Mouse (Mus musculus) left cerebral cortex, postnatal 14 days (tissue): ENCODE measurements around the gene Fem1a. TPM values are rescaled to one million over a fixed set of nuclear protein-coding genes. Genes with fewer than 3 reads are reported as not detected.
"Not testable (repeated sequence)": the region's sequence is repeated elsewhere in the genome, so short reads cannot be mapped to it uniquely, and the experiment has no call there.

Experiments
- DNase-seq, 2 experiments: peaks; one replicate each; pipeline ENCODE4 v3.0.0; 2021 to 2022; ENCODE audit warnings: low spot score in 2 of 2, mixed read lengths in 1 of 2
- intact Hi-C: fragments of 180-260 bp; cut with DNase I; formaldehyde crosslinking; loops from one replicate; pipeline ENCODE4 v1.15.1; 2025
- total RNA-seq, 2 experiments: library from RNA; stranded (reverse); gene quantifications; 2 replicates each; pipeline ENCODE4 v1.2.3; 2021

The Fem1a gene
- total RNA-seq, 2 experiments from 2014 or later = 39.1 to 41.0 TPM

GRCm38 (mm10) chr17:56251136-56251829, 5.3 kb upstream of the Fem1a start:
- DNase-seq = peak; percentile 75 to 84
- intact Hi-C loops = loop anchor here (5.0 kb wide), 3 partner anchors 34 to 119 kb away; partner anchors contain the start of gene Dpp9

DNA sequence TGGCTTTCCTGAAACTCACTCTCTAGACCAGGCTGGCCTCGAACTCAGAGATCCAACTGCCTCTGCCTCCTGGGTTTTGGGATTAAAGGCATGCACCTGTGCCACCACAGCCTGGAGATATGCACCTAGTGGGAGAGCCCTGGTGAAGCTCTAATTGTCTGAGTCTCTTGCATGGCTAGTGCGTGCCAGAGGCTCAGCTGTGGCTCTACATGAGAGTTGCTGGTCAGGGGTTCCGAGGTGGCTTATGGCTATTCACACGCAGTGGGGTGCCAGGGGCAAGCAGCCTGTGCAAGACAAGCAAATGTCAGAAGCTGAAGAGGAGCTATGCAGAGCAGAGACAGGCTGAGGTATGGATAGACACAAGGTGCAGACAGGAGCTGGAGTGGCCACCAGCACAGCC, 1.9 kb upstream of the Fem1a start:
- no peak for DNase-seq
- intact Hi-C loops = loop anchor here (5.0 kb wide), 3 partner anchors 37 to 122 kb away; partner anchors contain the start of gene Dpp9

- DNase-seq = peak; percentile 64 to 73
- intact Hi-C loops = no loop called here
Measured at GRCm38 (mm10) chr17:56255429-56255828, 1.2 kb upstream of the Fem1a start.

- intact Hi-C loops = no loop called here
- DNase-seq = peak; percentile 99 to 100
Measured at GRCm38 (mm10) chr17:56255863-56256238, 759 bp upstream of the Fem1a start.

- no peak for DNase-seq
- intact Hi-C loops = no loop called here
Measured at GRCm38 (mm10) chr17:56257181-56257894, 728 bp downstream of the Fem1a start.

- DNase-seq, intact Hi-C loops: not testable (repeated sequence)
Measured at GRCm38 (mm10) chr17:56258269-56258668, 1.7 kb downstream of the Fem1a start.

GRCm38 (mm10) chr17:56258812-56259211, 2.2 kb downstream of the Fem1a start:
- intact Hi-C loops, DNase-seq: not testable (repeated sequence)

GRCm38 (mm10) chr17:56259301-56260037, 2.9 kb downstream of the Fem1a start:
- intact Hi-C loops = no loop called here
- no peak for DNase-seq

GRCm38 (mm10) chr17:56261166-56261565, 4.6 kb downstream of the Fem1a start:
- DNase-seq = no peak
- intact Hi-C loops = no loop called here

DNA sequence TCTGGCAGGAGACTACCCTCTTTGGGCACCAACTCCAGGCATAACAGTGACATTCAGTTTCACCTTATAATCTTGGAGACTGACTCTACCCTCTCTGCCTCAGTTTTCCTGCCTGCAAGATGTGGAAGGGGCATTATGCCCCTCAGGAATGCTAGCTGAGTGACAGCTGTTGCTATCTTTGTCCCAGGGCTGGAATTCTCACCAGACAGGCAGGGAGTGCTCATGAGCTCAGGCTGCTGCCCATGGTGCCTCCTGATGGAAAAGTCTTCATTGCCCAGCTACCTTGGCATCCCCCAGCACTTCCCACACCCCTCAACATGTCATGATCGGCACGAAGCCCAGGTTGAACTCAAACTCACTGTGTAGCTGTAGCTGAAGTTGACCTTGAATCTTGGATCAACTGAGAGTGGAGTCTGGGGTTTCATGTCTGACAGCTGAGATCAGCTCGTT, 6.1 kb downstream of the Fem1a start:
- intact Hi-C loops = no loop called here
- DNase-seq = no peak

DNA sequence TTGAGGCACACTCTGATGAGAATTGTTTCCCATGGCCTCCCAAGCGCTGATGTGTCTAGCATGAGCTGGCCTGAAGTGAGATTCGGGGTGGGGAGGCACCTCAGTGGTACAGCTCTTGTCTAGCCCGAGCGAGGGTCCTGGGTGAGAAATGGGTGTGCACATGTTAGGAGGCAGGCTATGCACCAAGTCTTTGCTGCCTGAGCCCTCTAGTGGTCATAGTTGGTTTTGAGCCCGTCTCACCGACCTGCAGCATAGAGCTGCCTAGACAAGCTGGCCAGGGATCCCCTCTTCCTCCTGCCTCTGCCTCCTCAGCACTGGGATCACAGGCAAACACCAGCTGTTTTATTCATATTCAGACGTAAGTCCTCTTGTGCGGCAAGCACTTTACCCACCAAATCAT, 7.4 kb downstream of the Fem1a start:
- intact Hi-C loops = no loop called here
- peak; percentile 86 to 87 for DNase-seq

- intact Hi-C loops = no loop called here
- DNase-seq = no peak
Measured at GRCm38 (mm10) chr17:56265011-56265410, 8.4 kb downstream of the Fem1a start.

GRCm38 (mm10) chr17:56265869-56266268, 9.3 kb downstream of the Fem1a start:
- no peak for DNase-seq
- intact Hi-C loops = no loop called here

DNA sequence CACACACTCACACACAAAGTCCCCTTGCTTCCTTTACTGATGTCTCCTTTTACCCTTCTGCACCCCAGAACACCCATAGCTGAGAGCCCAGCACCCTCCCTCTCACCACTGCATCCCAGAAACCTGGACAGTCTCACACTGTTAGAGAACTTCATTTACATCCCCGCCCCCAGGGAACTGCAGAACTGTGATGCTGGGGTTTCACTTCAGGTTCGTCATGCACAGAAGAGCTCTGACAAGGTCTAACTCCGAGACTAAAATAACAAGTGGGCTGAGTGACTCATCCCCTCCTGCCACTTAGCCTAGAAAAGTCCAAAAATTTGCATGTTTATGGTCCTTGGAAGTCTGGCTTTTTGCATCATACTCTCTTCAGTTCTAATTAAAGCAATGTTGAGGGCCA, 9.7 kb downstream of the Fem1a start:
- intact Hi-C loops = no loop called here
- DNase-seq = peak; percentile 73 to 87

DNA sequence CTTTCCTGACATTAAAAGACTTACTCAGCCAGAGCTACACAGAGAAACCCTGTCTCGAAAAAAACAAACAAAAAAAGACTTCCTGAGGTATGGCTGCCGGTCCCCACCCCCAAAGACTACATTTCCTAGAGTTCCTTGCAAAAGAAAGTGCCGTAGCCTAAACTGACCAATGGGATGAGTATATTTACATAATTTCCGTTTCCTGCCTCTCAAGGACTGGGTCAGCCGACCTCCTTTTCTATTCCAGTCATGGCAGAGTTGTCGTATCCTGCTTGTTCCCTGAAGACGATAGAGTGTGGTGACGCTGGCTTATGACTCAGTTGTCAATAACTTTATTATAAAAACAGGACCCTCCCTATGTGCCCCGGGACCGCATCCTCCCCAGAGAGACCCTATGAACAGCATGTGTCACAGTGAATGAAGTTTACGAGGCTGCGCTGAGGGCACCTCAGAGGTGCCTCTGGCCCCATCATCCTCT, 12.6 kb downstream of the Fem1a start:
- DNase-seq = peak; percentile 75 to 89
- intact Hi-C loops = no loop called here

DNA sequence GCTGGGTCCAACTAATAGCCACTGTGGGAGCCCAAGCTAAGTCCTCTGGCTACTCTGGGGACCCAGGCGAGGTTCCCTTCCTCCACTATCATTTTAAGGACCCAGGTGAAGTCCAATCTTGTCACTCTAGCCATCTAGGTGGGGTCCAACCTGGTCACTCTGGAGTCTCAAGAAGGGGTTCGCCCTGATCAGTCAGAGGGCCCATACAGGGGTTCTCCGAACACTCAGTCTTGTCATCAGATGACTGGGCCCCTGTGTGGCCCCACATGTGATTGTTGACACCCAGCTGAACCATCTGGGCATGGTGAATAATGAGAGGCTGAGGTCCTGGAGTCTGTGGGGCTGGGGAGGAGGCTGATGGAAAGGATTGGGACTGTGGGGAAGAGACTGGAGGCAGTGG, 13.1 kb downstream of the Fem1a start:
- no peak for DNase-seq
- intact Hi-C loops = no loop called here

GRCm38 (mm10) chr17:56271609-56272253, 15.1 kb downstream of the Fem1a start:
- no peak for DNase-seq
- intact Hi-C loops = no loop called here

GRCm38 (mm10) chr17:56272644-56273043, 16.0 kb downstream of the Fem1a start:
- no peak for DNase-seq
- intact Hi-C loops = no loop called here

- no peak for DNase-seq
- intact Hi-C loops = no loop called here
Measured at GRCm38 (mm10) chr17:56273482-56273881, 16.9 kb downstream of the Fem1a start.

DNA sequence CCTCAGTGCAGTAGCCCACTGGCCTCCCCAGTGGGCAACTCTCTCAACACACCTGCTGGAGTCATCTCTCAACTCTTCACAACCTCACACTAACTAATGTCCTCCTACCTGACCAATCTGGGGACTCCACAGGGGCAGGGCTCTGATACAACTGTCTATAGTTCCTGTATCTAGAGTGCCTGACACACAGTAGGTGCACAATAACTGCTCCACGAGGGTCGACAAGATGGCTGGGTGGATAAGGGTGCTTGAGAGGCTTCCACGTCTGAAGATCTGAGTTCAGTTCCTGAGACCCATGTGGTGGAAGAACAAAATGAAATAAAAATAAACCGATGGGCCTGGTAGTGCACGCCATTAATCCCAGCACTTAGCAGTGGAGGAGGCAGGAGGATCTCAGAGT, 17.4 kb downstream of the Fem1a start:
- no peak for DNase-seq
- intact Hi-C loops = no loop called here
